Mouse (Mus musculus) MEL (cell line): ENCODE data around the gene Tmem231. TPM values are rescaled to one million over a fixed set of nuclear protein-coding genes. Genes with fewer than 3 reads are reported as not detected.

Experiments used
- DNase-seq: peaks from one replicate; pipeline ENCODE4 v3.0.0; 2011; ENCODE audit warnings: low read depth, low spot score
- H3K27ac ChIP-seq: 2 replicates; pipeline ENCODE4 v1.5.1; 2012; ENCODE audit warnings: low read depth, mild to moderate bottlenecking, control low read depth, low read length, moderate library complexity; ENCODE audit not compliant: control insufficient read depth
- H3K27me3 ChIP-seq, 2 experiments: fragments of 150-350 bp in 1 of 2; sonication (generic) in 1 of 2; 2 replicates each; pipeline ENCODE4 v1.6.1; 2012; ENCODE audit warnings: low read length in 2 of 2, mild to moderate bottlenecking in 2 of 2, improper control_type of control experiment in 1 of 2, moderate library complexity in 1 of 2; ENCODE audit not compliant: insufficient read depth in 2 of 2, control insufficient read depth in 1 of 2
- H3K36me3 ChIP-seq, 2 experiments: 2 replicates each; pipeline ENCODE4 v1.6.1; 2012 to 2014; ENCODE audit warnings: low read length in 2 of 2, improper control_type of control experiment in 1 of 2, inconsistent platforms in 1 of 2, mild to moderate bottlenecking in 1 of 2; ENCODE audit not compliant: insufficient read depth in 2 of 2, control insufficient read depth in 1 of 2
- H3K4me1 ChIP-seq, 2 experiments: fragments of 150-350 bp in 1 of 2; sonication (generic) in 1 of 2; 2 replicates each; pipeline ENCODE4 v1.6.1; 2012; ENCODE audit warnings: low read length in 2 of 2, improper control_type of control experiment in 1 of 2, mild to moderate bottlenecking in 1 of 2; ENCODE audit not compliant: insufficient read depth in 2 of 2, control insufficient read depth in 1 of 2
- H3K4me3 ChIP-seq, 2 experiments: fragments of 150-350 bp in 1 of 2; sonication (generic) in 1 of 2; 2 replicates each; pipeline ENCODE4 v1.5.1; 2012; ENCODE audit warnings: low read depth in 2 of 2, low read length in 2 of 2, mild to moderate bottlenecking in 2 of 2, moderate library complexity in 2 of 2, control low read depth in 1 of 2, improper control_type of control experiment in 1 of 2; ENCODE audit not compliant: control insufficient read depth in 1 of 2, insufficient read depth in 1 of 2
- H3K79me2 ChIP-seq: 2 replicates; pipeline ENCODE4 v1.6.1; 2012; ENCODE audit warnings: mild to moderate bottlenecking, low read length, moderate library complexity; ENCODE audit not compliant: control insufficient read depth, poor library complexity, insufficient read depth
- H3K9ac ChIP-seq: 2 replicates; pipeline ENCODE4 v1.6.1; 2012; ENCODE audit warnings: low read depth, mild to moderate bottlenecking, control low read depth, low read length, moderate library complexity; ENCODE audit not compliant: control insufficient read depth, poor library complexity, severe bottlenecking
- H3K9me3 ChIP-seq: fragments of 150-350 bp; sonication (generic); replicated peaks from 2 replicates; pipeline ENCODE4 v1.6.1; 2012; ENCODE audit warnings: mild to moderate bottlenecking, low read length, improper control_type of control experiment, moderate library complexity; ENCODE audit not compliant: insufficient read depth
- BHLHE40 ChIP-seq: IDR thresholded peaks from 2 replicates; pipeline ENCODE4 v1.6.1; 2012; ENCODE audit warnings: low read depth, mild to moderate bottlenecking, inconsistent platforms, low read length, improper control_type of control experiment, borderline replicate concordance
- CHD1 ChIP-seq: IDR thresholded peaks from 2 replicates; pipeline ENCODE4 v1.6.1; 2012; ENCODE audit warnings: low read depth, mild to moderate bottlenecking, inconsistent platforms, low read length, improper control_type of control experiment
- CHD2 ChIP-seq: IDR thresholded peaks from 2 replicates; pipeline ENCODE4 v1.6.1; 2011; ENCODE audit warnings: low read length, improper control_type of control experiment
- CTCF ChIP-seq, 3 experiments: IDR thresholded peaks in 2 of 3; conservative IDR thresholded peaks in 1 of 3; 2 replicates each; pipeline ENCODE4 v1.5.1; 2011 to 2012; ENCODE audit warnings: low read length in 3 of 3, low read depth in 2 of 3, mild to moderate bottlenecking in 2 of 3, improper control_type of control experiment in 1 of 3, inconsistent platforms in 1 of 3, mixed read lengths in 1 of 3, moderate library complexity in 1 of 3; ENCODE audit not compliant: control insufficient read depth in 1 of 3, insufficient read depth in 1 of 3, poor library complexity in 1 of 3, severe bottlenecking in 1 of 3
- ELF1 ChIP-seq: IDR thresholded peaks from 2 replicates; pipeline ENCODE4 v1.6.1; 2014; ENCODE audit warnings: low read depth, mild to moderate bottlenecking, inconsistent platforms, low read length, improper control_type of control experiment, moderate library complexity
- EP300 ChIP-seq, 2 experiments: IDR thresholded peaks; 2 replicates each; pipeline ENCODE4 v1.6.1; 2011; ENCODE audit warnings: improper control_type of control experiment in 2 of 2, low read length in 2 of 2, low read depth in 1 of 2, mild to moderate bottlenecking in 1 of 2
- ETS1 ChIP-seq: IDR thresholded peaks from 2 replicates; pipeline ENCODE4 v1.6.1; 2012; ENCODE audit warnings: low read depth, mild to moderate bottlenecking, inconsistent platforms, low read length, improper control_type of control experiment, moderate library complexity
- GATA1 ChIP-seq: IDR thresholded peaks from 2 replicates; pipeline ENCODE4 v1.6.1; 2011; ENCODE audit warnings: low read depth, low read length, improper control_type of control experiment
- HCFC1 ChIP-seq: IDR thresholded peaks from 2 replicates; pipeline ENCODE4 v1.6.1; 2012; ENCODE audit warnings: low read depth, mild to moderate bottlenecking, inconsistent platforms, low read length, improper control_type of control experiment, moderate library complexity
- JUND ChIP-seq: IDR thresholded peaks from 2 replicates; pipeline ENCODE4 v1.6.1; 2011; ENCODE audit warnings: low read depth, mild to moderate bottlenecking, improper control_type of control experiment, low read length
- KAT2A ChIP-seq: conservative IDR thresholded peaks from 2 replicates; pipeline ENCODE4 v1.6.1; 2012; ENCODE audit warnings: low read depth, low read length, improper control_type of control experiment, inconsistent platforms
- MAX ChIP-seq: IDR thresholded peaks from 2 replicates; pipeline ENCODE4 v1.6.1; 2011; ENCODE audit warnings: low read length, improper control_type of control experiment
- MAZ ChIP-seq: IDR thresholded peaks from 2 replicates; pipeline ENCODE4 v1.6.1; 2012; ENCODE audit warnings: low read depth, mild to moderate bottlenecking, inconsistent platforms, low read length, improper control_type of control experiment
- MEF2A ChIP-seq: IDR thresholded peaks from 2 replicates; pipeline ENCODE4 v1.6.1; 2014; ENCODE audit warnings: low read depth, mild to moderate bottlenecking, inconsistent platforms, low read length, improper control_type of control experiment; ENCODE audit not compliant: poor library complexity, insufficient replicate concordance, severe bottlenecking; ENCODE audit errors: extremely low read depth
- MXI1 ChIP-seq: IDR thresholded peaks from 2 replicates; pipeline ENCODE4 v1.6.1; 2011; ENCODE audit warnings: mild to moderate bottlenecking, low read depth, low read length, improper control_type of control experiment
- MYC ChIP-seq: IDR thresholded peaks from 2 replicates; pipeline ENCODE4 v1.6.1; 2011; ENCODE audit warnings: low read depth, mild to moderate bottlenecking, low read length, improper control_type of control experiment, moderate library complexity
- NELFE ChIP-seq: IDR thresholded peaks from 2 replicates; pipeline ENCODE4 v1.6.1; 2011; ENCODE audit warnings: low read depth, low read length, improper control_type of control experiment
- NRF1 ChIP-seq: IDR thresholded peaks from 2 replicates; pipeline ENCODE4 v1.6.1; 2014; ENCODE audit warnings: low read depth, mild to moderate bottlenecking, inconsistent platforms, low read length, improper control_type of control experiment, moderate library complexity; ENCODE audit not compliant: poor library complexity, insufficient read depth, severe bottlenecking
- POLR2AphosphoS2 ChIP-seq: IDR thresholded peaks from 2 replicates; pipeline ENCODE4 v1.6.1; 2011; ENCODE audit warnings: low read length, improper control_type of control experiment
- POLR2AphosphoS5 ChIP-seq: IDR thresholded peaks from 2 replicates; pipeline ENCODE4 v1.6.1; 2012; ENCODE audit warnings: low read depth, borderline replicate concordance, mild to moderate bottlenecking, inconsistent platforms, low read length, moderate library complexity, mixed read lengths
- RAD21 ChIP-seq: IDR thresholded peaks from 2 replicates; pipeline ENCODE4 v1.6.1; 2011; ENCODE audit warnings: mild to moderate bottlenecking, low read depth, low read length, improper control_type of control experiment
- SMC3 ChIP-seq: IDR thresholded peaks from 2 replicates; pipeline ENCODE4 v1.6.1; 2011; ENCODE audit warnings: low read depth, low read length, improper control_type of control experiment
- TAL1 ChIP-seq: IDR thresholded peaks from 2 replicates; pipeline ENCODE4 v1.6.1; 2012; ENCODE audit warnings: mild to moderate bottlenecking, inconsistent platforms, low read length, moderate library complexity, mixed read lengths
- USF1 ChIP-seq: IDR thresholded peaks from 2 replicates; pipeline ENCODE4 v1.6.1; 2014; ENCODE audit warnings: low read depth, mild to moderate bottlenecking, inconsistent platforms, low read length, improper control_type of control experiment, moderate library complexity
- USF2 ChIP-seq, 2 experiments: IDR thresholded peaks; 2 replicates each; pipeline ENCODE4 v1.6.1; 2011 to 2012; ENCODE audit warnings: improper control_type of control experiment in 2 of 2, low read length in 2 of 2, borderline replicate concordance in 1 of 2, inconsistent platforms in 1 of 2, low read depth in 1 of 2, mild to moderate bottlenecking in 1 of 2; ENCODE audit not compliant: insufficient read depth in 1 of 2
- ZC3H11A ChIP-seq: IDR thresholded peaks from 2 replicates; pipeline ENCODE4 v1.6.1; 2012; ENCODE audit warnings: low read depth, mild to moderate bottlenecking, inconsistent platforms, low read length, improper control_type of control experiment
- ZKSCAN1 ChIP-seq: IDR thresholded peaks from 2 replicates; pipeline ENCODE4 v1.6.1; 2012; ENCODE audit warnings: low read depth, mild to moderate bottlenecking, inconsistent platforms, low read length, improper control_type of control experiment, moderate library complexity
- ZNF384 ChIP-seq: IDR thresholded peaks from 2 replicates; pipeline ENCODE4 v1.6.1; 2012; ENCODE audit warnings: low read depth, mild to moderate bottlenecking, inconsistent platforms, low read length, improper control_type of control experiment
- polyA plus RNA-seq, 2 experiments: library from polyadenylated mRNA; stranded (reverse) in 1 of 2; unstranded in 1 of 2; fragments of >175 nt in 1 of 2; fragments of >200 nt in 1 of 2; gene quantifications; 2 replicates each; pipeline versions ENCODE4 v1.2.1 to v1.2.4; 2012; ENCODE audit warnings: low replicate concordance in 2 of 2, low read depth in 1 of 2; ENCODE audit not compliant: insufficient read length in 2 of 2, insufficient read depth in 1 of 2, missing spikeins in 1 of 2
- total RNA-seq: library from RNA; depleted of rRNA; stranded (reverse); fragments of 300-350 nt; gene quantifications from 2 replicates; pipeline ENCODE4 v1.2.3, GENCODE M21; 2012

Gene Tmem231
- total and polyA plus RNA-seq, 3 experiments = 0.85 to 2.5 TPM; not detected in 1

- H3K9ac ChIP-seq = no peak overlapping the region; the same call in 1 of the 2 replicates
- DNase-seq = peak; percentile 52
- H3K79me2 ChIP-seq = no peaks in the 10 kb centered on the region
- no peak overlapping the region; the same call in 1 of the 2 replicates for H3K27ac ChIP-seq
- H3K27me3 ChIP-seq = no peaks in the 10 kb centered on the region
- peaks cover 0 to 11% of the 10 kb centered on the region in 2 experiments; a peak in 2 of 4 replicates for H3K36me3 ChIP-seq
- peak overlapping the region; percentile 20 to 38; a peak in 2 of 4 replicates for H3K4me3 ChIP-seq
- no peak for TF ChIP-seq ETS1
- no peak for TF ChIP-seq KAT2A
- no peak for TF ChIP-seq USF2 (IDR thresholded peaks at IDR 0.05; ENCODE audit: borderline replicate concordance in 1 of 2, insufficient read depth in 1 of 2, low read depth in 1 of 2, low read length in 2 of 2)
- TF ChIP-seq MAZ = no peak
- TF ChIP-seq ELF1 = no peak
- TF ChIP-seq MXI1 = no peak
- TF ChIP-seq MAX = no peak
- TF ChIP-seq USF1 = no peak
- no peak for TF ChIP-seq POLR2AphosphoS5
- TF ChIP-seq ZC3H11A = no peak
- no peak for TF ChIP-seq POLR2AphosphoS2
- TF ChIP-seq NELFE = no peak
- TF ChIP-seq BHLHE40 = no peak
- no peak for TF ChIP-seq EP300 (IDR thresholded peaks at IDR 0.05; ENCODE audit: low read depth in 1 of 2, low read length in 2 of 2)
- no peak for TF ChIP-seq MYC
- no peak for TF ChIP-seq GATA1
- TF ChIP-seq JUND = no peak
- TF ChIP-seq ZKSCAN1 = no peak
- no peak for TF ChIP-seq TAL1
- H3K9me3 ChIP-seq = no peaks in the 10 kb centered on the region
- H3K4me1 ChIP-seq = peaks cover 0 to 21% of the 10 kb centered on the region in 2 experiments; a peak in 2 of 4 replicates
Observed at GRCm38 (mm10) chr8:111920971-111921370, 12.7 kb downstream of the Tmem231 start.

DNA sequence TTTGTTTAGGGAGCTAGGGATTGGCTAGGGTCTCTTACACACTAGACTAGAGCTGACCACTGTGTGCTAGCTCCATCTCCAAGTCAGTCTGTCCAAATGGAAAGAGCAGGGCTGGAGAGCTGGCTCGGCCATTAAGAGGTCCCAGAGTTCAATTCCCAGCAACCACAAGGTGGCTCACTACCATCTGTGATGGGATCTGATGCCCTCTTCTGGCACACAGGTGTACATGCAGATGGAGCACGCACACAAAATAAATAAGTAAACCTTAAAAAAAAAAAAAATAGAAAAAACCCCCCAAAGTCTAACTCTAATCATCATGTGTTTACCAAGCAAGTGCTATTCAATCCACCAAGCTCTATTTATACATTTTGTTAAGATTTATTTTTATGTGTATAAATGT, 14.0 kb downstream of the Tmem231 start:
- no peak overlapping the region for H3K9ac ChIP-seq
- H3K27ac ChIP-seq = no peak overlapping the region
- H3K79me2 ChIP-seq = no peaks in the 10 kb centered on the region
- TF ChIP-seq CTCF (IDR thresholded peaks at IDR 0.05 in 2 of 3, conservative IDR thresholded peaks at IDR 0.05 in 1 of 3; ENCODE audit: control insufficient read depth in 1 of 3, insufficient read depth in 1 of 3, low read depth in 2 of 3, low read length in 3 of 3, poor library complexity in 1 of 3, severe bottlenecking in 1 of 3) (peak; percentile 45 to 94 (median 75)), USF1 (no peak), ZNF384 (peak; percentile 83), RAD21 (peak; percentile 42), NRF1 (no peak), SMC3 (peak; percentile 77), HCFC1 (no peak), MYC (no peak), CHD1 (no peak), USF2 (IDR thresholded peaks at IDR 0.05; ENCODE audit: borderline replicate concordance in 1 of 2, insufficient read depth in 1 of 2, low read depth in 1 of 2, low read length in 2 of 2) (no peak), CHD2 (no peak), MEF2A (no peak)
- H3K4me3 ChIP-seq = no peak overlapping the region
- no peaks in the 10 kb centered on the region for H3K9me3 ChIP-seq
- no peaks in the 10 kb centered on the region for H3K27me3 ChIP-seq
- peaks cover 0 to 7% of the 10 kb centered on the region in 2 experiments; a peak in 2 of 4 replicates for H3K36me3 ChIP-seq
- H3K4me1 ChIP-seq = peaks cover 0 to 13% of the 10 kb centered on the region in 2 experiments; a peak in 2 of 4 replicates
- DNase-seq = peak; percentile 66
